Mouse (Mus musculus) embryonic fibroblast, embryonic 13.5 days (primary cell): ENCODE data around the gene Sbf2.

Source experiments
- CTCF ChIP-seq: IDR thresholded peaks from 2 replicates; pipeline ENCODE4 v1.5.1; 2011; ENCODE audit warnings: mild to moderate bottlenecking, control low read depth, low read length, moderate library complexity, borderline replicate concordance; ENCODE audit not compliant: insufficient read depth
- POLR2A ChIP-seq: IDR thresholded peaks from 2 replicates; pipeline ENCODE4 v1.6.1; 2011; ENCODE audit warnings: low read depth, mild to moderate bottlenecking, control low read depth, low read length, moderate library complexity

DNA sequence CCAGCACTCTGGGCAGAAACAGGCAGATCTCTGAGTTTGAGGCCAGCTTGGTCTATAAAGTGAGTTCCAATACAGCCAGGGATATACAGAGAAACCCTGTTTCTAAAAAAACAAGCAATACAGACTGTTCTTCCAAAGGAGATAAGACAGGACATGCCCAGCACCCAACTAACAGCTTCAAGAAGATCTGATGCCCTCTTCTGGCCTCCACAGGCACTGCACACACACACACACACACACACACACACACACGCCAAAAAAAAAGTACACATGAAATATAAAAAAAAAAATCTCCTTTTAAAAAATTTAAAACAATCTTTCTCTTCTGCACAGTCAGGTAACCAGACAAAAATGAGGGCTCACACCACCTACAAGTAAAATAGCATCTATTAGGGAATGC is 7.8 kb downstream of the Sbf2 start:
- TF ChIP-seq CTCF (no peak), POLR2A (no peak)
